Mouse (Mus musculus): ENCODE measurements at regions not wholly inside any gene's neighbourhood (a gene's known extent, or its start where the extent isn't known, plus 50 kb on each side); places are given as distances from the start of the nearest gene placed in this dataset.

DNA sequence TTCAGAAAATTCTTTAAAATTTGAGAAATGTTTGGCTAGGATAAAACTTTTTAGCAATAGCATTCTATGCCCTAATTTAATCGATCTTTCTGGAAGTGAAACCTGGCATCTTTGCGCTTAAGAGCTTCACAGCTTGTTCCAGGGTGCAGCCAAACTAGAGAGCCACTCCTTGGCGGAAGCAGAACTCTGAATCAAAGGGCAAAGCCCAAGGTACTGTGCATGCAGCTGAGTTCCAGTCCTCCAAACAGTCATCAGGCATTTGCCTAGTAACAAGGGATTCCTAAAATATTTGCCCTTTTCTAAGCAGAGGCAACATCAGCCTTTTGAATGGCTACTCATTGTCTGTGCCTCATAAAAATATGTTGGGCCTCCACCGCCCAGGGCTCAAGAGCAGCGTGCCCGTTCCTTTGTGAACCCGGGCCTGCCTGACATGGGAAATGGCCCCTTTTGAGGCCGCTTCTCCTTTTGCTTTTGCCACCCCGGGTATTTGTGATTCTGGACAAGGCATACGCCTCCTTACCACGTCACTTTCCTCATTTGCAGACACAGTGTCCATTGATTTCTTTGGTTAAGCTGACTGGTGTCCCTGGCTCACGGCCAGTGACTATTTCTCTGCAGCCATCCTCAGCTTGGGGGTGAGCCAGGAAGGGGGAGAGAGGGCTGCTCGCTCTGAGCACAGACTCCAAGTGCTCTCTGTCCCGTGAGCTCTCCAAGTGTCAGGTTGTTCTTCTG is 402.2 kb upstream of the Smim15 start:
- DNase-seq (ENCODE audit: low spot score in 2 of 2) = no peak

DNA sequence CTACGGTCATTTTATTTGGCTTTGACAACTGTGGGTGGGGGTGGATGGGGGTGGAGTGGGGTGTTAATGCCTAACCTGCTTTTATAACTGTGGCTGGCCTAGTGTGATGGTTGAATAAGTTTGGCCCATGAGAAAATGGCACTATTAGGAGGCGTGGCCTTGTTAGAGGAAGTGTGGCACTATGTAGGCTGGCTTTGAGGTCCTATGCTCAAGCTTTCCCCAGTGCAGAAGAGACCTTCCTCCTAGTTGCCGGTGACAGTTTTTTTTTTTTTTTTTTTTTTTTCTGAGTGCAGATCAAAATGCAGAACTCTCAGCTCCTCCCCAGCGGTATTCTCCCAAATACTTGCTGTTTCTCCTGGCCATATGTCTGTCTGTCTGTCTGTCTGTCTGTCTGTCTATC is 404.6 kb upstream of the Smim15 start:
- no peak for DNase-seq (ENCODE audit: low spot score in 2 of 2)

DNA sequence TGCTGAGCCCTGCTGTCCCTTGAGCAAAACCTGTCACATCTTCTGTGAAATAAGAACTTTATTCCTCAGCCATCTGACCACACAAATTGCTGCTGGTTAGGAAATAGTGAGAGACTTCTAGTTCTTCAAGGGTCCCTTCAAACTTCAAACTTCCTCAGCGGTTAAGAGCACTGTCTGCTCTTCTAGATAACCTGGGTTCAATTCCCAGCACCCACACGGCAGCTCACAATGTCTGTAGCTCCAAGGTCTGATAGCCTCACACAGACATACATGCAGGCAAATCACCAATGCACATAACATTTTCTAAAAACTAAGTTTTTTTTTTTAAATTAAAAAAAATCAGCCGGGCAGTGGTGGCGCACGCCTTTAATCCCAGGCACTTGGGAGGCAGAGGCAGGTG is 407.0 kb upstream of the Smim15 start:
- no peak for DNase-seq (ENCODE audit: low spot score in 2 of 2)

DNA sequence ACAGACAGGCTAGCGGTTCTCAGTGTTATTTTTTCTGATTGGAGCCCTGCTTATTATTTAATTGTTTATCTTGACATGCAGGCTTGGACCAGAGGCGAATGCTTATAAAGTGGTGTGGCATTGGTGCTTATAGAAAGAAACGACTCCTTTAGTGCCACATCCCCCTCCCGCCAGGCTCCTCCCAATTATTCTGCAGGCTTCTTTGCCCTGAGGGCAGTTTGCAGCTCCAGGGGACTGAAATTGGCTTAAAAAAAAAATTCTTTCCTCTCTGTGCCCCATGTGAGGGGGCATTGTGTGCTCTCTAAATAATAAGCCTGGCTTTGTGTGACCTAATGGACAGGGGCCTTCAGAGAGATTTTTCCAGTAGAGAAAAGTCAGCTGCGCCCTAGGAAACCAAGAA is 409.1 kb upstream of the Smim15 start:
- no peak for DNase-seq (ENCODE audit: low spot score in 2 of 2)

DNA sequence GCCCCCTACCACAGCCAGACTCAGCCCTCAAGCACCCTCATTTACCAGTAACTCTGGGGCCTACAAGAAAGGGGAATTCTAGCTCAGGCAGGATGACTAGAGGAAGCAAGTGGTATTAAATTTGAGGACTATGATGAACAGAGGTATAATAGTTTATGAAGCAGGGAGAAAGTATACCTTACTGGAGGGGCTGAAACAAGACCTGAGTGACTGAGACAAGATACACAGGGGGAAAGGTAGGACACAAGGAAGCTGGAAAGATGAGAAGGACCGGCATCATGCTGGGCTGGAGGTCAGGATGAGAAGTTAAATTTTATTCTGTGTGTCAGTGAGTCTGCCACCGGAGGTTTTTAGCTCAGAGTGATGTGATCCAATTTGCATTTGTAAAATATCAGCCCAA is 417.2 kb upstream of the Smim15 start:
- DNase-seq (ENCODE audit: low spot score in 2 of 2) = no peak

DNA sequence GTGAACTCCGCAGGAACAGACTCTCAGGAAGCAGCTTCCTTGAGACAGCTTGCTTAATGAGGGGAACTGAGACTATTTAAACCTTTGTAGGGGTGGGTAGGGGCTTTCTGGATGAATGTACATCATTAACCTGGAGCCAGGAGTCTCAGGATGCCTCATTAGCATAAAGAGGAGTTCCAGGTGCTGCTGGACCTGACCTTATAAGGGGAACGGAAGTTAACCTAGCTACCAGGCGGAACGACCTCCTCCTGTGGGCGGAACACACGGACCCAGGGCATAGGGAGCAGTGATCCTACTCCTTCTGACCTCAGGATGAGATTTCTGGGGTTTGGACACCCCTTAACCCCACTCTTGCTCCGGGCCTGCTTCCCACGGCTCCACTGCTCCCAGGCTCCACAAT is 417.6 kb upstream of the Smim15 start:
- no peak for DNase-seq (ENCODE audit: low spot score in 2 of 2)

DNA sequence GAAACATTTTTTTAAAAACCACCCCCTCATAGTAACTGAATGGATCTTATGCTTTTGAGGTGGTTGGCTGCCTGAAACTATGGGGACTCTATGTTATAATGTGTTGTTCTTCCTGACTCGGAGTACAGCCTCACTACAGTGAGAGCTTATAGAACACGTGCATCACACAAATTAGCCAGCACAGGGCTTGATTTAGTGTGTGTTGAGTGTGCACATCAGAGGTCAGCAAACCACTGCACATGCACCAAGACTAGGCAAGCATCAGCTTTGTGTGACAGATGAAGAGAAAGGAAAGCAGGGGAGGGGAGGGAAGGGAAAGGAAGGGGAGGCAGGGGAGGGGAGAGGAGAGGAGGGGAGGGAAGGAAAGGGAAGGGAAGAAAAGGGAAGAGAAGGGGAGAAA is 422.9 kb upstream of the Smim15 start:
- DNase-seq (ENCODE audit: low spot score in 2 of 2) = no peak

DNA sequence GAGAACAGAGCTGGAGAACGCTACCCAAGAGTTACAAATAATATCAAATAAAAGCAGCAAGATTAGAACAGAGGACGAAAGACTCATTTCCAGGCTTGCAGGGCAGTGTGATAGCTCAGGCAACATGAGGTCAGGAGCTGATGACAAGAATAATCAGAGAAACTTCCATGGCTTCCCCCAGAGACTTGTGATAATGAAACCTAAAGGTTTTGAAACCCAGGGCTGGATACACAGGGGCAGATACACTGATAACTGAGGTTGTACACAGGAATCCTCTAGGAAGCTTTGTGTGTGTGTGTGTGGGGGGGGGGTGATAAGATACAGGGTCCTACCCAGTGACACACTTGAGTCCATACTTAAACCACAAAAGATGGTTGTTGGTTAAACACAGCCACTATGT is 423.4 kb upstream of the Smim15 start:
- no peak for DNase-seq (ENCODE audit: low spot score in 2 of 2)

DNA sequence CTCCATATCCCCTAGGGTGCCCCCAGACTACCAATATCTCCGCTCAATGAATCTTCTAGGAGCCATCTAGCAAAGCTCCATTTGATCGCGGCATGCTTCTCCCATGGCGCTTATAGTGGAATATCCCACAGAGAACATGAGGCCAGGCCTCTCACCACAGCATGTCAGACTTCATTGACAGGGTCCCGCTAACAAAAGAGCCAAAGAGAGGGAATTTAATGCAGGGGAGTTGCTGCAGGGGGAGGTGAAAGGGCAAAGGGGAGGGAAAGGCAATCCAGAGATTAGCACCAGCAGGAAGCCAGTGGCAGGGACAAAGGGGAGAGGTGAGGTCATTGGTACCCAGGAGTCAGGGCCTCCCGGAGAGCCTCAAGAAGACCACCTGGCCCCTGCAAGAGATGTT is 424.0 kb upstream of the Smim15 start:
- no peak for DNase-seq (ENCODE audit: low spot score in 2 of 2)

DNA sequence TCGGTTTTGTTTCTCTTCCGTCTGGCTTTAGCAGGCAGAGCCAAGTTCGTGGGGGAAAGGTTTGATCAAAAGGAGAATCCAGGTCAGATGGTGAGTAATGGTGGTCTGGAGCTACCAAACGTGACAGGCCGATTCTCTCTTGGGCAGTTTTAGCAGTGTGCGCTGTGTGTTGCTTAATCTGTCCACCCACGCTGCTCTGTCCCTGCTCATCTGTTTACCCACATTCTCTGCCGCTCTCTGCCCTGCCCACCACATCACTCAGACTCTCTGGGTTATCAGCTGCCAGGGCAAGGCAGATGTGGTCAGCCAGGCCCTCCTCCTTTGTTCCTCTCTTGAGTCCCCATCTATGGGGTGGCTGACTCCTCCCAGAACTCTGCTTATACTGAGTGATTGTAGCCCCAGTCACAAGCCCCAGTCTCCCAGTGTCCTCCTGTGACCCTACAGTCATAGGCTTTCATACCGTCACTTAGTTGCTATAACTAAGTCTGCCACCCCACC is 424.8 kb upstream of the Smim15 start:
- no peak for DNase-seq (ENCODE audit: low spot score in 2 of 2)

DNA sequence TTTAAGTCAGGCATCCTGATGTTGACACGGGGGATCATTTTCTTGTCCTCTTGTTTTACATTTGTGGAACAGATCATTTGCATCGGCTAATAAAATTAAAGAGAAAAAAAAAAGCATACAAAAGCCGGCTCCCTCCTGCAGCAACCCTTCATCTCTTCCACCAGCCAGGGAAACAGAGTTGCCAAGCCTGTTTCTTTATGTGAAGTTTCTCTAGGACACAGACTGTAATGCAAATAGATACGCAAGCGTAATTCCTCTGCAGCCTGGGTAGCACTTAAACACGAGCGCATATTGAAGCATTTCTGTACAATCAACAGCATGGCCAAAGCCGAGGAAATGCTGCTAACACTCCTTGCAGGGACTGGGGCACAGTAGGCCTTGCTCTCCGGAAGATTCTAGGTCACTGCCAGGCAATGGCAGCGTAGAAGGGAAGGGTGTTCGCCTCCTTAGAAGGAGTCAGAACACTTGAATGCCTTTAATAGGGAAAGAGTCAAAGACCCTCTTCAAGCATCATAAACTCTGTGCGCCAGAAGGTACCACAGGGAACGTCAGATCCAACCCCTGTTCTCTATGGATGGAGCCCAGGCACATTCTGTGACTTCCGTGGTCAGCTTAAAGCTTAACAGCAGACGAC is 425.3 kb upstream of the Smim15 start:
- no peak for DNase-seq (ENCODE audit: low spot score in 2 of 2)

DNA sequence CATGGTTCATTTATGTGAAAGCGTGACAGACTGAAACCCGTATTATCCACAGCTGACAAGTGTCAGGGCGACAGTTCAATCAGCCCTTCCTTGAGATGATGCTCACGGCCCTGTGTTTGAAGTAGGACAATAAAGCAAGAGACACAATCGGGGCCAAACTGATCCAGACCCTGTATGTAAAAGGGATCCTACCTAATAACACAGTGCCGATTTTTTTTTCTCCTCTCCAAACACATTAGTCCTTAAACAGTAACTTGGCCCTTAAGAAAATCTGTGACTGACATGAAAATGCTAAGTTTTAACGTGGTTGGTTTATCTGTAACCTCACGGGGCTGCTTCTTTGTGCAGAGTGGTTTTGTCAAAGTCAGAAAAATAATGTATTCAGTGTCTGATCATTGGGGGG is 425.9 kb upstream of the Smim15 start:
- no peak for DNase-seq (ENCODE audit: low spot score in 2 of 2)

DNA sequence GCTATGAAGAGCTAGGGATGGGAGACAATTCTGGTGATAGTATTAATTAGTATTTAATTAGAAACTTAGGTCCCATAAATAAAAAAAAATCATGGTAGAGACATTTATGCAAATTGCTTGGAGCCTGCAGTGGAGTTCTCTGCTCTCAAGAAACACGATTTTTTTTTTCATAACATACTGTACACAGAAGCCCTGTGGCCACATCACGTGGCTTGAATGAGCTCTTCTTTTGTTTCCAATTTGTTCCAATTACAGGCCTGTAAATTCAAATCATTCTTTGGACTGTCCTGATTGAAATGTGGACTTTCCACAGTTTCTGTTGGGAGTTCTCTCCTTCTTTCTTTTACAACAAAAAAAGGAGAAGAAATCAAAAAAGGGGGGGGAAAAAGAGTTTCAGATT is 426.7 kb upstream of the Smim15 start:
- DNase-seq (ENCODE audit: low spot score in 2 of 2) = no peak

DNA sequence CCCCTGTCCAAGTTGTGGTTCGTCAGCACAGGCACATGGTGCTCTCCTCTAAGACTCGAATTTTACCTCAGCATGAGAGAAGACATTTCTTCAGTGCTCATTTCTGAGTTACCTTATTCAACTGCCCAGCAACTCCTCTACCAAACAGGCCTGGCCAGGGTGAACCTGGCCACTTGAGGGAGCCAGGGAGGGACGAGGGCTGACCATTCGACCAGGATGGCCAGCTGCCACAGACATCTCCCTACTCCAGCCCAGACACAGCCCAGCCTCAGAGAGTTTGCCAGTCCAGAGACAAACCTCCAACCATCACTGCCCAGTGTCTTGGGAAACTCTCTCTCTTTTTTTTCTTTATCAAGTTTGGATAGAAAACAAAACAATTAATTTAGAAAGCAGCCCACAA is 427.5 kb upstream of the Smim15 start:
- DNase-seq (ENCODE audit: low spot score in 2 of 2) = no peak

DNA sequence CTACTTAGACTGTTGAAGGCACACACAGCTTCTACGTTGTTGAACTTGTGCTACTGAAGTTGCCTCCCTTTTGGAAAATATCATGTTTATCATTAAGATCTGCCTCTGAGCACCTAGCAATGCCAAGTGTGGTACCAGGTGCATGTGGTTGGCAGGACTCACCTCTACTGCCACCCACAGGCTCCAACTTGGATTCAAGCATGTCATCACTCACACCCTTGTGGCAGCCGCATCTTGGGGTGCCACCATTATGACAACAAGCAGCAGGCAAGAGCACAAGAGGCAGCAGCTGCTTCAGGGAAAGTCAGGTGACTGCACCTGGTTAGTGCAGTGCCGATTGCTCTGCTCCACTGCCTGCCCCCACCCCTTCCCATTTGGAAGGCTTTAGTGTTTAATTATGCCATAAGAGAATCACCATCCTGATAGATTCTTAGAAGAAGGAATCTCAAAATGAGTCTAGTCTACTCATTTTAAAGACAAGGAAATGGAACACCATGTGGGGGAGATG is 435.2 kb upstream of the Smim15 start:
- DNase-seq (ENCODE audit: low spot score in 2 of 2) = no peak

DNA sequence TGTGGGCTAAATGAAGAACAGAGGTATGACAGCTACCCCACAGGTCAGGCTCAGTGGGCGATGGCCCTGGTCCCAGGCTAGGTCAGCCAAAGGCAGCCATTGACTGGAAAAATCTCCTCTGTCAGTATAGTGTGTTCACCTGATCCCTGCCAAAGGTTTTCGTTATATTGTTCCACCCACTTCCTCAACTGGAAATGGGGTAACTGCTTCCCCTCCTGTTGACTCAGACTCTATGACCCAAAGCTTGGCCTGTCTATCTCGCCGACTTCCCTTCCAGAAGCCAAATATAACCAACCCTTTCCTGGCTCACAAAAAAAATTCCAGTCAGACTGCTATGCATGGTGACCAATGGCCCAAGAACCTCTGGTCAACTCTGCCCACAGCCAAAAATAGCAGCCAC is 437.0 kb upstream of the Smim15 start:
- DNase-seq (ENCODE audit: low spot score in 2 of 2) = no peak

DNA sequence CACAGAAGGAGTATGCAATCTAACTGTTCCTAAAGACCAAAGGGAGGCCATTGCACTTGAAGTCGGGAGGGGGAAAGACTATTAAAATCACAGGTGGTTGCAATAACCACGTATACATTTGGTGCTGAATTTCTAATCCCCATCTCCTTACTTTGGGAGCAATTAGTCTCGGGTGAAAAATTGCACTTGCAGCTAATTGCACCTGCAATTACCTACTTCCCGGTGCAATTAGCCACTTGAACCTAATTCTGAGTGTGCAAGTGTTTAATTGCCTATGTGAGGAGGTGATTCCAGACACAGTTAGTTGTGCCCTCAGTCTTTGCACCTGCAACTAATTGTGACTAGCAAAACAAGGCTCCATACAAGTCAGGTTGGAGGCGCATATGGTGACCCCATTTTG is 442.1 kb upstream of the Smim15 start:
- DNase-seq (ENCODE audit: low spot score in 2 of 2) = no peak

DNA sequence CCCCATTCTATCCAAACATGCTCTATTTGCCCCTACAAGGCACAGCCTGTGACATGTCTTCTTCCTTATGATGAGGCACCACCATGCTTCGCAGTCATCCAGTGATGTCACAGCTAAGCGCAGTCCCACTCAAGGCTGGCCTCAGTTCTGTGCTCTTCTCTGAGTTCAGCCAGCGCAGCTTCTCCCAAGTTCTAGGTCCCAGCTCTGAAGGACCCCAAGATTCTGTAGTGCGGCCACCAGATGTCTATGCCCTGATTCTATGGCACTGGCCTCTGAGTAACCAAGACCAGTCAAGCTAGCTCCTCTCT is 443.2 kb upstream of the Smim15 start:
- no peak for DNase-seq (ENCODE audit: low spot score in 2 of 2)

DNA sequence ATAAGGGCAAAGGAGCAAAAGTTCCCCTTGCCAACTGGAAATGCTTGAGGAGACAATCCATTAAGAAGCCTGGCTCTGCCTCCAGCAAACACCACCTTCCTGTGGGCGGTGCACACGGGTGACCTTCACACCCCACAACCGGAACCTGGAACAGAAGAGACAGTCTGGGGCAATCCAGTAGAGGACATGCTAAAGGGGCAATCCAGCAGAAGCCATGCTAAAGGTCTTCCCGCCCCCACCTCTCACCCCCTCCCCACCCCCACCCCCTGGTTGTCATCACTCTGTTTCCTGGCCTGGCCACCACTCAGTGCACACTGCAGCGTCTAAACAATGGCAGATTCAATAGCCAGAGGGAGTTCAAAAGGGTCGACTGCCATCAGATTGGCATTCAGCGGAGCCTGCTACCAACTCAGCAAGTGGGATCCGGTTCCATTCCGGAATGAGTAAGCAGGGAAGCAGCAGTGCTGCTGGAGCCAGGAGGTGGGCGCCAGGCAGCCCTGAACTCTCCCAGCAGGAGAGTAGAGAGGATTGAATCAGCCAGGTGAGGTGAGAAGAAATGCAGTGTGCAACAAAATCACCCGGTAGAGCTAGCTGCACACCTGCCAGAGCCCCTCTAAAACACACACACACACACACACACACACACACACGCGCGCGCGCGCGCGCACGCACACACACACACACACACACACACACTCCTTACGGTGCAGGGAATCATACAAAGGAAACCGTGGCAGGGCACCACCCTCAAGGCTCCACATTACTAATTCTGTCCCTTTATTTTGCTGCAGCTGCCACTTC is 443.7 kb upstream of the Smim15 start:
- no peak for DNase-seq (ENCODE audit: low spot score in 2 of 2)

DNA sequence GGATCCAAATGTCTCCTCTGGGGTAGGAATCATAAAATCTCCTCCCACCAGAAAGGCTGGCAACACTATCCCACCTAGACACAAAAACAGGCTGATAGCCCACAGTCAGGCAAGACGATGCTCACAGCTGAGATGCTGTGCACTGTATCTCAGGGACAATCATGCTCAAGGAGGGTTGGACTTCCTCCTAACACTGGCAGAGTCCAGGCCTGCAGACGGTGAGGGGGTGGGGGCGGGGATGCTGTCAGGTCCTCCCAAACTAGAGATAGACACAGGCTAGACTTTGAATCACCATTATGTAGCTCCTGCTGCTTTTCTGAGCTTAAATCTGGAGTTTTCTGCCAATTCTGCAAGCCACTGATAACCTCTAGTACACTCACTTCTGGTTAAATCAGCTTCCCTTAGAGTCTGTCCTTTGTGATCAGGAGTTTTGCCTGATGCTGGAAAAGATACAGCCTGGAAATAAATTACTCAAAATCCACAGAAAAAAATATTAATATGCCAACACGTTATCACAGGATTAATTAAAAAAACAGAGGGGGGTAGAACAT is 445.1 kb upstream of the Smim15 start:
- DNase-seq (ENCODE audit: low spot score in 2 of 2) = no peak

DNA sequence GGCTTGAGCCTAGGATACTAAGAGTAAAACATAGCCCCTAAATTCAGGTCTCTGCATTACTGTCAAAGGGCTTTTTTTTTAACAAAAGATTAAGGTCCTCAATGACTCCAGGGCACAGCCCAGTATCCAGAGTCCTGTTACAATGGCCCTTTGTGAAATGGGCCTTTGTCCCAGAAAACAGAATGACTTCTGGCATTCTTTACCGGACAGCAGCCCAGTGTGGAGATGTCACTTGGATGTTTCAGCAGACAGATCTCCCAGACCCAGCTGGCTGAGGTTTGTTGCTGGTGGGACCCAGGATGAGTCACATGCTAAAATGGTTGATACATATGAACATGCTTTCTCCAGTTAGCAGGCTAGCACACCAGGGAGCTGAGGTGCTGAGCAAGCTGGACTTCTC is 445.9 kb upstream of the Smim15 start:
- no peak for DNase-seq (ENCODE audit: low spot score in 2 of 2)

DNA sequence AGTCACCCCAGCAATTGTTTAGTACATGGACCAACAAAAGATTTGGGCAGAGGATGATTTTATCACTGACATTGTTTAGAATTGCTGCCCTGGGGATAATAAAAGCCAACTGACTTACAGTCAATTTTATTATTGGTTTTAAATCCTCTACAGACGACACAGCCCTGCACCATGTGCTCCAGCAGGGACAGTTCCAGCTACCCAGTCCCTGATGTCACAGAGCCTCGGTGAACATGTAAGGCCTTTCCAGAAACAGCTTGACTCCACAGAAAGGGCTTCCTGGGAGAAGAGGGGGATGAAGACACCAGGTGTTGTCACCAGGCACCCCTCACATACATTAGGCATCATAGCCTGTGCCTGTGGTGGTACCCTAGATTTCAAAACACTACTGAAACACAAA is 447.0 kb upstream of the Smim15 start:
- DNase-seq (ENCODE audit: low spot score in 2 of 2) = no peak

DNA sequence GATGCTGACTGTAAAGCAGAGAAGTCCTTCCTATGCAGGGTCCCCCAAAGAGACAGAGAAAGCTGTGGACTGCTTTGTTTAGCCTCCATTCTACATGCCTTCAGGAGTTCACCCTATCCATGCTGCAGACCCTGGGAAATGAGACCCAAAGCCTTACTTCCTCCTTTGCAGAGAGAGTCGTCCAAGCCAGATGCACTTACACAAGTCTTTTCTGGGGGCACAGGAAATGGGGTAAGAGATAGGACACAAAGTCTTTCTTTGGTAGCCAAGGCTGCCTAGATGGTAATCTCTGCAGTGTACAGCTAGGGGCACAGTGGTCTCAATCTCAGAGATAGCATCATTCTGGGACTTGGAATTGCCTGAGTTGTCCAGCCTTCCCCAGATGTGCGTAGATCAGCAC is 448.1 kb upstream of the Smim15 start:
- DNase-seq (ENCODE audit: low spot score in 2 of 2) = no peak

All from urinary bladder, postnatal 36 days (tissue).